Mouse (Mus musculus): ENCODE measurements around the gene 1700025G04Rik.
"Not testable (repeated sequence)": the region's sequence is repeated elsewhere in the genome, so short reads cannot be mapped to it uniquely, and the experiment has no call there.

1700025G04Rik gene

DNA sequence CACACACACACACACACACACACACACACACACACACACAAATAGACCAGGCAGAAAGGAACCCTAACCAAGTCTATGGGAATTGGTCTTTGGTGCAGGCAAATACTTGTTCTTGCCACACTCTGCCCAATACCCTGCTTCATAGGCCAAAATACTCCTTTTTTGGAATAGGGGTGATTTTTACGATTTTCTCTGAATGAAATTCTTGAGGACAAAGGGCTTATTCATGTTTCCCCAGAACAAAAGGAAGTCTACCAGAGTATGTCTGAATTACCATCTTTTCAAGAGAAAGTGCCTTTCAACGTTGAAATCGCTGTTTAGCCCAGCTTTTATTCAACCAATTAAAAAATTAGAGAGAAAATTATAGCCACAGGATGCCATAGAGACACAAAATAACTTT is 237.9 kb downstream of the 1700025G04Rik start:
- no peaks in the 10 kb centered on the region; the same call in 1 of the 2 replicates for H3K27me3 ChIP-seq (ENCODE audit: insufficient read depth, low read length)

GRCm38 (mm10) chr1:151851051-151851848 is 238.7 kb downstream of the 1700025G04Rik start:
- no peaks in the 10 kb centered on the region for H3K9me3 ChIP-seq (ENCODE audit: low read length)
- no peaks in the 10 kb centered on the region for H3K36me3 ChIP-seq (ENCODE audit: insufficient read depth, low read length)
- H3K4me1 ChIP-seq (replicated peaks; ENCODE audit: low read depth, low read length) = peaks cover 13% of the 10 kb centered on the region
- no peak for TF ChIP-seq NANOG (IDR thresholded peaks at IDR 0.05; ENCODE audit: borderline replicate concordance, low read length)
- no peak for TF ChIP-seq POU5F1 (IDR thresholded peaks at IDR 0.05; ENCODE audit: borderline replicate concordance, low read length)
- TF ChIP-seq CTCF (conservative IDR thresholded peaks at IDR 0.05; ENCODE audit: low read length) = 0 out of 2 replicates have a peak, but pooled peaks have one; percentile 6
- no peak overlapping the region for H3K4me3 ChIP-seq (replicated peaks; ENCODE audit: low read length)
- H3K27me3 ChIP-seq (ENCODE audit: insufficient read depth, low read length) = no peaks in the 10 kb centered on the region; the same call in 1 of the 2 replicates

More for the DNA sequence above, 237.9 kb downstream of the 1700025G04Rik start:
- Histone ChIP-seq H3K9me3 (ENCODE audit: low read length) (no peaks in the 10 kb centered on the region), H3K4me1 (replicated peaks; ENCODE audit: low read depth, low read length) (peaks cover 10% of the 10 kb centered on the region), H3K36me3 (ENCODE audit: insufficient read depth, low read length) (no peaks in the 10 kb centered on the region), H3K4me3 (replicated peaks; ENCODE audit: low read length) (no peak overlapping the region)
- TF ChIP-seq CTCF (conservative IDR thresholded peaks at IDR 0.05; ENCODE audit: low read length) = no peak
- no peak for TF ChIP-seq NANOG (IDR thresholded peaks at IDR 0.05; ENCODE audit: borderline replicate concordance, low read length)
- TF ChIP-seq POU5F1 (IDR thresholded peaks at IDR 0.05; ENCODE audit: borderline replicate concordance, low read length) = no peak

DNA sequence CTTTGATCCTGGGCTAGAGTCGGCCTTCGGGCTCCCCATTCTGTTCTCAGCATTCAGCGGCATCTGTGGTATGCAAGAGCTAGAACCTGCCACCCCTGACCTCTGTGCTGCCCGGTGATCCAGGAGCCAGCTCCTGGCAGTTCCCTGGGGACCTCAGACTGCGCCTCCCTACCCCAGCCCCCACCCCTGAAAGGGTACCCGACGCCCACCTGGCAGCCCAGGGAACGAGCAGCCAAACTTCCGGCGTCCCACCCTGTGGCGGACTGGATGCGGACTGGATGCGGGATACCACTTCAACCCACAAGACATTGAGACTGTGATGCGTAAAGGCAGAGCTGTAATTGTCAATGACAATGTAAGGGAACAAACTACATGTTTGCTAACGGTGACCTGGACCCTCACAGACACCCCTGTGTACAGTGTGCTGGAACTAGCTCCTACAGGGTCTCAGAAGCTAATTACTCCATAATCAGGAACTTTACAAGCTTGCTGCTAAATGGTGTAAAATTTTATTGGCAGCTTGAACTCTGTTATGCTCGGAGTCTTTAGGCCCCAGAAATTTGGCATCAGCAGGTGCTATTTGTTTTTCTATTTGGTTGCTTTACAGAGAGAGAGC is 239.8 kb downstream of the 1700025G04Rik start:
- Histone ChIP-seq H3K27me3 (ENCODE audit: insufficient read depth, low read length) (no peaks in the 10 kb centered on the region; the same call in 1 of the 2 replicates), H3K4me3 (replicated peaks; ENCODE audit: low read length) (peak overlapping the region; percentile 32; the same call in 1 of the 2 replicates), H3K9me3 (ENCODE audit: low read length) (no peaks in the 10 kb centered on the region), H3K36me3 (ENCODE audit: insufficient read depth, low read length) (no peaks in the 10 kb centered on the region), H3K4me1 (replicated peaks; ENCODE audit: low read depth, low read length) (peaks cover 18% of the 10 kb centered on the region)
- TF ChIP-seq POU5F1 (IDR thresholded peaks at IDR 0.05; ENCODE audit: borderline replicate concordance, low read length) = no peak
- TF ChIP-seq NANOG (IDR thresholded peaks at IDR 0.05; ENCODE audit: borderline replicate concordance, low read length) = no peak
- TF ChIP-seq CTCF (conservative IDR thresholded peaks at IDR 0.05; ENCODE audit: low read length) = no peak

- TF ChIP-seq NANOG (IDR thresholded peaks at IDR 0.05; ENCODE audit: borderline replicate concordance, low read length) (no peak), POU5F1 (IDR thresholded peaks at IDR 0.05; ENCODE audit: borderline replicate concordance, low read length) (no peak), CTCF (conservative IDR thresholded peaks at IDR 0.05; ENCODE audit: low read length) (no peak)
- Histone ChIP-seq H3K36me3 (ENCODE audit: insufficient read depth, low read length) (no peaks in the 10 kb centered on the region), H3K9me3 (ENCODE audit: low read length) (no peaks in the 10 kb centered on the region), H3K27me3 (ENCODE audit: insufficient read depth, low read length) (no peaks in the 10 kb centered on the region; the same call in 1 of the 2 replicates), H3K4me3 (replicated peaks; ENCODE audit: low read length) (no peak overlapping the region), H3K4me1 (replicated peaks; ENCODE audit: low read depth, low read length) (peaks cover 18% of the 10 kb centered on the region)
These were observed 241.6 kb downstream of the 1700025G04Rik start for GRCm38 (mm10) chr1:151848286-151848685.

DNA sequence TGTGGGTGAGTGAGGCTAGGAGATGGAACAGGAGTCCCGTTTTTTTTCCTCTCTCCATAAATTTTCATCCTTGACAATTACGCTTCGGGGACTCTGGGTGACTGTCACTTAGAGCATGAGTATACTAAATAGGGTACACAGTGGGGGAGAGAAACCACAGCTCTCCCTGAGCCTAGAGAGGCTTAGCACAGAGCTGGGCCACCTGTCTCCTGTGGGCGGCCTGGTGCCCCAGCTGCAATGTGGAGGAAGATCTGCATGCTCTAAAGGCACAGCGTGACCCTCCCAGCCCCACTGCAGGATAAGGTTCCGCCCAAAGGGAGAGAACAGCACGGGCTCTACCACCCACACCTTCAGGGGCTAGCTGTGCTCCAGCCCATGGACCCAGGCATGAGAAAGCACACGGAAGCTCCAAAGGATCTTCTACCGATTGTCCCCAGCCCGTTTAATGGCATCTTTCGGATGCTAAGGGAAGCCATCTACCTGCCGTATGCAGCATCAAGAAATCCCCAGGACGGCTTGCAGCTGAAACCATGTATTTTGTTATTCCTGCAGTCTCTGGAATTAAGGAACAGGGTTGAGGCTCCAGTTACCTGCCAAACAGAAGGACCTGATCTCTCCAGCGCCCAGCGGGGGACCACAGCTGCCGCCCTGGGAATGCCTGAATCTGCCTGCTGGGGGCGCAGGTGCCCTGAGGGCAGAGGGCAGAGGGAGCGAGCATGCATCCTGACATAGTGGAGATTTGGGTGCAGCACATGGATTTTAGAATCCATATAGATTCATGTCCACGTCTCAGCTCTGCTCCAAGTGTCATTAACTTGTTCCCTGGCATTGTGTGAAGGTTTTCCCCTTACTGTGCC is 243.8 kb downstream of the 1700025G04Rik start:
- TF ChIP-seq CTCF (conservative IDR thresholded peaks at IDR 0.05; ENCODE audit: low read length) (peak; percentile 30; the same call in 1 of the 2 replicates), NANOG (IDR thresholded peaks at IDR 0.05; ENCODE audit: borderline replicate concordance, low read length) (no peak), POU5F1 (IDR thresholded peaks at IDR 0.05; ENCODE audit: borderline replicate concordance, low read length) (no peak)

GRCm38 (mm10) chr1:151845252-151845832 is 244.6 kb downstream of the 1700025G04Rik start:
- Histone ChIP-seq H3K4me1 (replicated peaks; ENCODE audit: low read depth, low read length) (peaks cover 18% of the 10 kb centered on the region), H3K9me3 (ENCODE audit: low read length) (no peaks in the 10 kb centered on the region), H3K36me3 (ENCODE audit: insufficient read depth, low read length) (no peaks in the 10 kb centered on the region), H3K27me3 (ENCODE audit: insufficient read depth, low read length) (no peaks in the 10 kb centered on the region; the same call in 1 of the 2 replicates), H3K4me3 (replicated peaks; ENCODE audit: low read length) (no peak overlapping the region)
- no peak for TF ChIP-seq POU5F1 (IDR thresholded peaks at IDR 0.05; ENCODE audit: borderline replicate concordance, low read length)
- TF ChIP-seq NANOG (IDR thresholded peaks at IDR 0.05; ENCODE audit: borderline replicate concordance, low read length) = no peak
- no peak for TF ChIP-seq CTCF (conservative IDR thresholded peaks at IDR 0.05; ENCODE audit: low read length)

More for the DNA sequence above, 243.8 kb downstream of the 1700025G04Rik start:
- H3K36me3 ChIP-seq (ENCODE audit: insufficient read depth, low read length) = no peaks in the 10 kb centered on the region
- H3K27me3 ChIP-seq (ENCODE audit: insufficient read depth, low read length) = no peaks in the 10 kb centered on the region; the same call in 1 of the 2 replicates
- H3K4me1 ChIP-seq (replicated peaks; ENCODE audit: low read depth, low read length) = peaks cover 18% of the 10 kb centered on the region
- H3K4me3 ChIP-seq (replicated peaks; ENCODE audit: low read length) = 0 out of 2 replicates have a peak overlapping the region, but pooled peaks have one; percentile 29
- H3K9me3 ChIP-seq (ENCODE audit: low read length) = no peaks in the 10 kb centered on the region

DNA sequence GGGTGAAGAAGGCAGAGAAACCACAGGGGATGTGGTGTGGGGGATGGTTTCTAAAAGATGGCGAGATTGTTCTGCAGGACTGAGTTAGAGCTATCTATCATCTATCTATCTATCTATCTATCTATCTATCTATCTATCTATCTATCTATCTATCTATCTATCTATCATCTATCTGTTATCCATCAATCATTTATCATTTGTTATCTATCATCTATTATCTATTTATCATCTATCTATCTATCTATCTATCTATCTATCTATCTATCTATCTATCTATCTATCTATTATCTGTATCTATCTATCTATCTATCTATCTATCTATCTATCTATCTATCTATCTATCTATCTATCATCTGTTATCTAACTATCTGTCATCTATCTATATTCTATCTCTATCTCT is 249.6 kb downstream of the 1700025G04Rik start:
- H3K36me3 ChIP-seq (ENCODE audit: insufficient read depth, low read length); H3K4me1 ChIP-seq (replicated peaks; ENCODE audit: low read depth, low read length): not testable (repeated sequence)

More for the DNA sequence above, 249.6 kb downstream of the 1700025G04Rik start:
- H3K4me3 ChIP-seq (replicated peaks; ENCODE audit: low read length); H3K27me3 ChIP-seq (ENCODE audit: insufficient read depth, low read length); H3K9me3 ChIP-seq (ENCODE audit: low read length): not testable (repeated sequence)
